Mouse (Mus musculus) embryonic fibroblast, embryonic 13.5 days (primary cell): ENCODE measurements around the gene Hadh.

Source experiments
- CTCF ChIP-seq: IDR thresholded peaks from 2 replicates; pipeline ENCODE4 v1.5.1; 2011; ENCODE audit warnings: mild to moderate bottlenecking, control low read depth, low read length, moderate library complexity, borderline replicate concordance; ENCODE audit not compliant: insufficient read depth
- POLR2A ChIP-seq: IDR thresholded peaks from 2 replicates; pipeline ENCODE4 v1.6.1; 2011; ENCODE audit warnings: low read depth, mild to moderate bottlenecking, control low read depth, low read length, moderate library complexity

DNA sequence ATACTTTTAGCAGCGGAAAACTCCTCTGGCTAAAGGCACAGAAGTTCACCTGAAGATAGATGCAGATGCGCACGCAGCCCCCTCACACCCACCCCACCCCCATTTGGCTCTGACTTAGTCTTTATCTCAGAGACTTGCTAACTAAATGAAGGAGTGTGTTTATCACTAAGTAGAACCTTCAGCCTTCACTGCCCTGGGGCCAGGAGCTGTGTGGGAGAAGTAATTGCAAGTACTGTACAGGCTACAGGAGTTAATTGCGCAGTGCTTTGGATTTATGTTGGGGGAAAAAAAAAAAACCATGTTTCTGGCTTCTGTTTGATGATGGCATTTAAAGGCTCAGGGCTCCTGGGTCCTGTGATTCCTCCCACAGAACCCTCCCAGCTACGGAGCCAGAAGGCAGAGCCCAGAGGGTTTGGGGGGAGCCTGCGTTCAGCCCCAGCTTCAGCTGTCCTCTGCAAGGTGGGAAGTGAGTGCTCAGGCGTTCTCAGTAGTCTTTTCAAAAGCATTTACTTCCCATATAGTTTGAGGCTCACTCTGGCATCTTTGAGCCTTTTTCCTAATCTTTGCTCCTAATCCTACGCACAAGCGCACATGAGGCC, 57.7 kb downstream of the Hadh start:
- TF ChIP-seq POLR2A (no peak), CTCF (no peak)
